Mouse (Mus musculus) ES-Bruce4 (cell line): Measurements from ENCODE around the gene Cacna2d1. TPM values are rescaled to one million over a fixed set of nuclear protein-coding genes. Genes with fewer than 3 reads are reported as not detected.

Source experiments
- H3K27ac ChIP-seq: 2 replicates; pipeline ENCODE4 v1.5.1; 2012; ENCODE audit warnings: low read length, inconsistent platforms; ENCODE audit not compliant: insufficient read depth
- H3K27me3 ChIP-seq: 2 replicates; pipeline ENCODE4 v1.6.1; 2012; ENCODE audit warnings: mild to moderate bottlenecking, low read length, inconsistent platforms; ENCODE audit not compliant: control insufficient read depth, poor library complexity, insufficient read depth, severe bottlenecking
- H3K36me3 ChIP-seq: 2 replicates; pipeline ENCODE4 v1.6.1; 2012; ENCODE audit warnings: inconsistent platforms, mild to moderate bottlenecking, low read length, moderate library complexity; ENCODE audit not compliant: control insufficient read depth, poor library complexity, insufficient read depth, severe bottlenecking
- H3K4me1 ChIP-seq: one replicate; pipeline ENCODE4 v1.8.1; 2011; ENCODE audit warnings: low read length; ENCODE audit not compliant: control insufficient read depth, insufficient read depth
- H3K4me3 ChIP-seq: 2 replicates; pipeline ENCODE4 v1.5.1; 2011; ENCODE audit warnings: low read depth, mild to moderate bottlenecking, low read length
- H3K9ac ChIP-seq: 2 replicates; pipeline ENCODE4 v1.6.1; 2012; ENCODE audit warnings: low read depth, mild to moderate bottlenecking, inconsistent platforms; ENCODE audit not compliant: poor library complexity, severe bottlenecking
- H3K9me3 ChIP-seq: replicated peaks from 2 replicates; pipeline ENCODE4 v1.6.1; 2012; ENCODE audit warnings: mild to moderate bottlenecking, low read length, inconsistent platforms; ENCODE audit not compliant: control insufficient read depth, poor library complexity, insufficient read depth, severe bottlenecking
- CTCF ChIP-seq: IDR thresholded peaks from one replicate; pipeline ENCODE4 v1.8.1; 2011; ENCODE audit warnings: low read depth, low read length
- EP300 ChIP-seq: IDR thresholded peaks from 2 replicates; pipeline ENCODE4 v1.6.1; 2011; ENCODE audit warnings: low read depth, low read length; ENCODE audit not compliant: insufficient read depth
- POLR2A ChIP-seq: IDR thresholded peaks from one replicate; pipeline ENCODE4 v1.8.1; 2011; ENCODE audit warnings: low read length; ENCODE audit not compliant: insufficient read depth
- polyA plus RNA-seq: library from polyadenylated mRNA; stranded (reverse); fragments of >200 nt; gene quantifications from 2 replicates; pipeline ENCODE4 v1.2.4, GENCODE M21; 2011; ENCODE audit warnings: low read depth; ENCODE audit not compliant: missing spikeins, insufficient read depth, insufficient read length

The Cacna2d1 gene
- polyA plus RNA-seq, 1 experiment, result 8.0 TPM

GRCm38 (mm10) chr5:16056795-16057194, 122.3 kb downstream of the Cacna2d1 start:
- H3K9ac ChIP-seq, result no peak overlapping the region
- TF ChIP-seq EP300, result no peak
- TF ChIP-seq CTCF, result no peak
- no peak for TF ChIP-seq POLR2A
- no peaks in the 10 kb centered on the region for H3K9me3 ChIP-seq
- no peaks in the 10 kb centered on the region for H3K36me3 ChIP-seq
- no peak overlapping the region for H3K4me3 ChIP-seq
- H3K27ac ChIP-seq, result no peak overlapping the region
- no peaks in the 10 kb centered on the region for H3K4me1 ChIP-seq
- H3K27me3 ChIP-seq, result no peaks in the 10 kb centered on the region

- no peaks in the 10 kb centered on the region for H3K27me3 ChIP-seq
- no peaks in the 10 kb centered on the region for H3K4me1 ChIP-seq
- TF ChIP-seq EP300, result no peak
- TF ChIP-seq CTCF, result no peak
- TF ChIP-seq POLR2A, result no peak
- no peaks in the 10 kb centered on the region for H3K9me3 ChIP-seq
- H3K27ac ChIP-seq, result no peak overlapping the region
- no peak overlapping the region for H3K4me3 ChIP-seq
- no peak overlapping the region for H3K9ac ChIP-seq
- H3K36me3 ChIP-seq, result no peaks in the 10 kb centered on the region
These were observed 128.3 kb downstream of the Cacna2d1 start for GRCm38 (mm10) chr5:16062773-16063172.

- H3K36me3 ChIP-seq, result no peaks in the 10 kb centered on the region
- no peaks in the 10 kb centered on the region for H3K27me3 ChIP-seq
- TF ChIP-seq CTCF (no peak), POLR2A (no peak), EP300 (no peak)
- no peak overlapping the region for H3K4me3 ChIP-seq
- no peak overlapping the region for H3K9ac ChIP-seq
- no peaks in the 10 kb centered on the region for H3K4me1 ChIP-seq
- no peak overlapping the region for H3K27ac ChIP-seq
- H3K9me3 ChIP-seq, result no peaks in the 10 kb centered on the region
These were observed 128.8 kb downstream of the Cacna2d1 start for GRCm38 (mm10) chr5:16063273-16063672.

- Histone ChIP-seq H3K4me1 (no peaks in the 10 kb centered on the region), H3K9ac (no peak overlapping the region), H3K27ac (no peak overlapping the region), H3K36me3 (no peaks in the 10 kb centered on the region), H3K9me3 (no peaks in the 10 kb centered on the region), H3K27me3 (no peaks in the 10 kb centered on the region), H3K4me3 (no peak overlapping the region)
- TF ChIP-seq EP300, result no peak
- no peak for TF ChIP-seq CTCF
- no peak for TF ChIP-seq POLR2A
These were observed 129.5 kb downstream of the Cacna2d1 start for GRCm38 (mm10) chr5:16063949-16064348.

GRCm38 (mm10) chr5:16065816-16066215, 131.3 kb downstream of the Cacna2d1 start:
- H3K36me3 ChIP-seq, result no peaks in the 10 kb centered on the region
- no peak overlapping the region for H3K9ac ChIP-seq
- no peak overlapping the region for H3K4me3 ChIP-seq
- H3K27ac ChIP-seq, result no peak overlapping the region
- no peaks in the 10 kb centered on the region for H3K4me1 ChIP-seq
- H3K9me3 ChIP-seq, result no peaks in the 10 kb centered on the region
- H3K27me3 ChIP-seq, result no peaks in the 10 kb centered on the region
- TF ChIP-seq EP300 (no peak), CTCF (no peak), POLR2A (no peak)

- Histone ChIP-seq H3K9ac (no peak overlapping the region), H3K27me3 (no peaks in the 10 kb centered on the region), H3K36me3 (no peaks in the 10 kb centered on the region), H3K4me1 (no peaks in the 10 kb centered on the region), H3K9me3 (no peaks in the 10 kb centered on the region), H3K4me3 (no peak overlapping the region), H3K27ac (no peak overlapping the region)
- TF ChIP-seq CTCF (no peak), POLR2A (no peak), EP300 (no peak)
These were observed 147.8 kb downstream of the Cacna2d1 start for GRCm38 (mm10) chr5:16082253-16082652.
